Mouse (Mus musculus): ENCODE results near the gene Wasf1.

Wasf1 gene

DNA sequence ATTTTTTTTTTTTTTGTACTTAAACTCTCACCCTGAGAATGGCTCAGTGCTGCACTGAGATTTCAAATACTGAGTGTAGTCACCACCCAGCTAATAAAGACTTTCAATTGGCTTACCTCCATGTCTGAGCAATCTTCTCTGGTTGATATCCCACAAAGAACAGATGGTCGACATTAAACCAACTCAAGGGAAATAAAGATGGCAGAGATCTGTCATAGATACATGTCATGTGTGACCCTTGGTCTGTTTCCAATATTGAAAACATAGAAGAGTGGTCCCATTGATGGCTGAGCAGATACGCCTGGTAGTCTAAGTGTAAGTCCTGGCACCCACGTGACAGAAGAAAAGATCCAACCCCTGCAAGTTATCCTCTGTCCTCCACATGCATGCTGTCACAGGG lies 101.3 kb downstream of the Wasf1 start:
- DNase-seq, result no peak

DNA sequence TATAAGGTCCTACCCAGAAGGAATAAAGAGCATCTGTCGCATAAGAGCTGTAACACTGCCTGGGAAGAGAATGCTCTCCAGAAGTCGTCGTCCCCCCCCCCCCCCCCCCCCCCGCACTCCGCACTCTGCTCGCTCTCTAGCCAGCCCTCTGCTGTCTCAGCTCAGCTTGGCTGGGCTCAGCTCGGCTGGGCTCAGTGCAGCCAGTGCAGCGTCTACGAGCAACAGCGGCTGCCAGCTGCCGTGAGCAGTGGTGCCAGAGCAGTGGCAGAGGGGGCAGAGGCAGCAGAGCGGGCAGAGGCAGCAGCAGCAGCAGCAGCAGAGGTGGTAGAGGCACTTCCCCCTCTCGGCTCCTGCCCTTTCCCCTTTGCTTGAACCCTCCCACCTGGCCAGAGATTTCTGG lies 102.1 kb downstream of the Wasf1 start:
- peak; percentile 58 to 75 for DNase-seq

Data from kidney, postnatal 4 days (tissue).